Mouse (Mus musculus): ENCODE data around the gene Slamf9.

Slamf9 gene

GRCm38 (mm10) chr1:172510421-172510972 is 35.3 kb downstream of the Slamf9 start:
- no peak for TF ChIP-seq GATA4 (IDR thresholded peaks at IDR 0.05; ENCODE audit: insufficient replicate concordance, low read length)

GRCm38 (mm10) chr1:172512962-172513361 is 37.8 kb downstream of the Slamf9 start:
- peak; percentile 78; the same call in 1 of the 2 replicates for TF ChIP-seq GATA4 (IDR thresholded peaks at IDR 0.05; ENCODE audit: insufficient replicate concordance, low read length)

- peak; percentile 88 for TF ChIP-seq GATA4 (IDR thresholded peaks at IDR 0.05; ENCODE audit: insufficient replicate concordance, low read length)
Observed at GRCm38 (mm10) chr1:172513525-172514212, 38.5 kb downstream of the Slamf9 start.

- no peak for TF ChIP-seq GATA4 (IDR thresholded peaks at IDR 0.05; ENCODE audit: insufficient replicate concordance, low read length)
Observed at GRCm38 (mm10) chr1:172514213-172514529, 39.0 kb downstream of the Slamf9 start.

GRCm38 (mm10) chr1:172514551-172515268 is 39.6 kb downstream of the Slamf9 start:
- TF ChIP-seq GATA4 (IDR thresholded peaks at IDR 0.05; ENCODE audit: insufficient replicate concordance, low read length), result peak; percentile 43; the same call in 1 of the 2 replicates

GRCm38 (mm10) chr1:172515396-172515795 is 40.2 kb downstream of the Slamf9 start:
- no peak for TF ChIP-seq GATA4 (IDR thresholded peaks at IDR 0.05; ENCODE audit: insufficient replicate concordance, low read length)

- no peak for TF ChIP-seq GATA4 (IDR thresholded peaks at IDR 0.05; ENCODE audit: insufficient replicate concordance, low read length)
Observed at GRCm38 (mm10) chr1:172518013-172518412, 42.9 kb downstream of the Slamf9 start.

- no peak for TF ChIP-seq GATA4 (IDR thresholded peaks at IDR 0.05; ENCODE audit: insufficient replicate concordance, low read length)
Observed at GRCm38 (mm10) chr1:172519644-172520043, 44.5 kb downstream of the Slamf9 start.

- no peak for TF ChIP-seq GATA4 (IDR thresholded peaks at IDR 0.05; ENCODE audit: insufficient replicate concordance, low read length)
Observed at GRCm38 (mm10) chr1:172520576-172521440, 45.6 kb downstream of the Slamf9 start, which contains the start of gene Cfap45. Gene Cfap45, plus strand, starts transcription at chr1:172520801.

GRCm38 (mm10) chr1:172522524-172522923 is 47.4 kb downstream of the Slamf9 start:
- no peak for TF ChIP-seq GATA4 (IDR thresholded peaks at IDR 0.05; ENCODE audit: insufficient replicate concordance, low read length)

GRCm38 (mm10) chr1:172523699-172524101 is 48.5 kb downstream of the Slamf9 start:
- TF ChIP-seq GATA4 (IDR thresholded peaks at IDR 0.05; ENCODE audit: insufficient replicate concordance, low read length), result no peak

- TF ChIP-seq GATA4 (IDR thresholded peaks at IDR 0.05; ENCODE audit: insufficient replicate concordance, low read length), result peak; percentile 56; the same call in 1 of the 2 replicates
Observed at GRCm38 (mm10) chr1:172525027-172525764, 50.0 kb downstream of the Slamf9 start.

- TF ChIP-seq GATA4 (IDR thresholded peaks at IDR 0.05; ENCODE audit: insufficient replicate concordance, low read length), result no peak
Observed at GRCm38 (mm10) chr1:172525971-172526370, 50.8 kb downstream of the Slamf9 start.

GRCm38 (mm10) chr1:172526380-172527081 is 51.4 kb downstream of the Slamf9 start:
- peak; percentile 93 for TF ChIP-seq GATA4 (IDR thresholded peaks at IDR 0.05; ENCODE audit: insufficient replicate concordance, low read length)

Measured in liver, adult (tissue).